ENCODE assay signal across 8 mouse cellular contexts in genomic region chr11:73039102-73039799, GRCm38 (mm10). TPM values are rescaled to one million over a fixed set of nuclear protein-coding genes. Genes with fewer than 3 reads are reported as not detected.
DNase-seq lines count a peak whose midpoint lies in the region; ATAC-seq and TF ChIP-seq lines count a peak whose summit lies in the region.

No protein-coding gene starts in this region.

- H3K79me2 ChIP-seq in C2C12 (ENCODE audit: control insufficient read depth, insufficient read depth): no peaks in the 10 kb centered on the region

- peak; percentile 68; the same call in 1 of the 2 replicates for ATAC-seq in forebrain, embryonic 15.5 days (replicated peaks)
- no peak; the same call in 1 of the 2 replicates for ATAC-seq in midbrain, embryonic 14.5 days (ENCODE audit: low FRiP score, low TSS enrichment)

- H3K9ac ChIP-seq in forebrain, embryonic 15.5 days (replicated peaks): no peak overlapping the region
- no peak overlapping the region for H3K9ac ChIP-seq in midbrain, embryonic 14.5 days (replicated peaks; ENCODE audit: low read length)

- TF ChIP-seq CTCF in C2C12 (IDR thresholded peaks at IDR 0.05; ENCODE audit: control insufficient read depth, insufficient read depth, insufficient read length): peak; percentile 68
- peak; percentile 73 for TF ChIP-seq CTCF in bone marrow, adult 2 months (IDR thresholded peaks at IDR 0.05; ENCODE audit: control insufficient read depth, insufficient read depth, low read length)

- no peak overlapping the region for H3K4me3 ChIP-seq in heart, embryonic 10.5 days
- H3K4me3 ChIP-seq in C2C12 (ENCODE audit: insufficient read depth, poor library complexity, severe bottlenecking): no peak overlapping the region
- no peak overlapping the region for H3K4me3 ChIP-seq in bone marrow, adult 2 months (replicated peaks; ENCODE audit: control insufficient read depth, low read depth, low read length)
- H3K4me3 ChIP-seq in forebrain, embryonic 15.5 days: no peak overlapping the region
- no peak overlapping the region for H3K4me3 ChIP-seq in midbrain, embryonic 14.5 days (replicated peaks; ENCODE audit: low read depth, low read length)

- H3K79me3 ChIP-seq in C2C12 (ENCODE audit: low read depth): no peaks in the 10 kb centered on the region

- WGBS in heart, embryonic 10.5 days: 56% methylated on average over 9 of the region's 9 CpGs
- 58% methylated on average over 9 of the region's 9 CpGs for WGBS in bone marrow, adult 2 months
- WGBS in forebrain, embryonic 15.5 days: 54% methylated on average over 9 of the region's 9 CpGs
- WGBS in midbrain, embryonic 14.5 days: 60% methylated on average over 9 of the region's 9 CpGs

- no peak overlapping the region for H3K4me2 ChIP-seq in forebrain, embryonic 15.5 days (replicated peaks)
- H3K4me2 ChIP-seq in midbrain, embryonic 14.5 days (ENCODE audit: low read length): no peak overlapping the region

- H3K27ac ChIP-seq in heart, embryonic 10.5 days: no peak overlapping the region
- H3K27ac ChIP-seq in bone marrow, adult 2 months (ENCODE audit: control insufficient read depth, insufficient read depth, low read depth, low read length, poor library complexity): no peak overlapping the region
- H3K27ac ChIP-seq in forebrain, embryonic 15.5 days (replicated peaks): no peak overlapping the region
- no peak overlapping the region for H3K27ac ChIP-seq in midbrain, embryonic 14.5 days (replicated peaks; ENCODE audit: low read depth, low read length)

- H3K4me1 ChIP-seq in heart, embryonic 10.5 days: peaks cover 25% of the 10 kb centered on the region
- H3K4me1 ChIP-seq in bone marrow, adult 2 months (ENCODE audit: control insufficient read depth, insufficient read depth, low read length): peaks cover 2% of the 10 kb centered on the region; the same call in 1 of the 2 replicates
- no peaks in the 10 kb centered on the region for H3K4me1 ChIP-seq in forebrain, embryonic 15.5 days
- H3K4me1 ChIP-seq in midbrain, embryonic 14.5 days (ENCODE audit: control insufficient read depth, insufficient read depth, low read length): no peaks in the 10 kb centered on the region

- TF ChIP-seq POLR2A in bone marrow, adult 2 months (IDR thresholded peaks at IDR 0.05; ENCODE audit: borderline replicate concordance, control insufficient read depth, low read depth, low read length): no peak

- 0 out of 2 replicates have a peak, but pooled peaks cover 6% of the 10 kb centered on the region for H3K27me3 ChIP-seq in heart, embryonic 10.5 days (ENCODE audit: insufficient read depth, poor library complexity, severe bottlenecking)
- H3K27me3 ChIP-seq in C2C12 (ENCODE audit: control insufficient read depth, insufficient read depth, insufficient read length): no peaks in the 10 kb centered on the region
- no peaks in the 10 kb centered on the region for H3K27me3 ChIP-seq in forebrain, embryonic 15.5 days
- H3K27me3 ChIP-seq in midbrain, embryonic 14.5 days (ENCODE audit: control insufficient read depth, insufficient read depth, low read length): no peaks in the 10 kb centered on the region

- H3K36me3 ChIP-seq in heart, embryonic 10.5 days: no peaks in the 10 kb centered on the region
- peaks cover 15% of the 10 kb centered on the region for H3K36me3 ChIP-seq in C2C12 (ENCODE audit: control insufficient read depth, insufficient read depth)
- no peaks in the 10 kb centered on the region for H3K36me3 ChIP-seq in forebrain, embryonic 15.5 days
- H3K36me3 ChIP-seq in midbrain, embryonic 14.5 days (ENCODE audit: control insufficient read depth, insufficient read depth, low read length): peaks cover 23% of the 10 kb centered on the region

- DNase-seq in heart, adult 8-10 months (ENCODE audit: low spot score): peak; percentile 53
- no peak for DNase-seq in heart, embryonic 10.5 days (ENCODE audit: low spot score)
- DNase-seq in layer of hippocampus, postnatal 10 days (ENCODE audit: low spot score in 2 of 2): peak; percentile 73 to 77
- peak; percentile 87 for DNase-seq in midbrain, embryonic 14.5 days
- DNase-seq in thymus, postnatal 0 days (ENCODE audit: low spot score): peak; percentile 87

- no peaks in the 10 kb centered on the region for H3K9me3 ChIP-seq in heart, embryonic 10.5 days
- H3K9me3 ChIP-seq in forebrain, embryonic 15.5 days: no peaks in the 10 kb centered on the region
- no peaks in the 10 kb centered on the region for H3K9me3 ChIP-seq in midbrain, embryonic 14.5 days (ENCODE audit: control insufficient read depth, low read length)

- H3ac ChIP-seq in C2C12 (ENCODE audit: control insufficient read depth, insufficient read length, low read depth): no peak overlapping the region

TF ChIP-seq in C2C12, 6 proteins besides CTCF, POLR2A, EP300 and RAD21:
- TF ChIP-seq USF1 (IDR thresholded peaks at IDR 0.05; ENCODE audit: low read depth) (no peak), FOSL1 (IDR thresholded peaks at IDR 0.05; ENCODE audit: insufficient read depth, low read length, poor library complexity, severe bottlenecking) (no peak), MYOD1 (IDR thresholded peaks at IDR 0.05; ENCODE audit: control insufficient read depth, insufficient read length, low read depth) (no peak), MYOG (IDR thresholded peaks at IDR 0.05; ENCODE audit: control insufficient read depth, extremely low read depth, insufficient read length) (no peak)

RNA-seq across cellular contexts. Expression of gene Ncbp3, which starts 8.3 kb away (rescaled TPM):
- total RNA-seq in heart, adult 8-10 months (2022): 1 to 10 TPM; 5.4 to 6.6 (median 5.6) TPM
- polyA plus RNA-seq in heart, embryonic 10.5 days (2016; fragmentation: Nextera tagmentation; extraction: Ambion mirVana): 11.2 and 11.6 TPM in 2 replicates
- 3.6 TPM for polyA plus RNA-seq in C2C12 (2012; fragmentation: generic; extraction: Trizol)
- polyA plus RNA-seq in bone marrow, adult 2 months (2011; ENCODE audit: insufficient read depth, insufficient read length, low replicate concordance, missing spikeins): 6.8 and 8.0 TPM in 2 replicates
- 10.7 and 11.1 TPM in 2 replicates for polyA plus RNA-seq in forebrain, embryonic 15.5 days (2015; fragmentation: Nextera tagmentation; extraction: Ambion mirVana)
- 1 to 10 TPM; 9.5 to 10.0 TPM for total RNA-seq in layer of hippocampus, postnatal 10 days (2021)
- 8.3 and 10.2 TPM in 2 replicates for polyA plus RNA-seq in midbrain, embryonic 14.5 days (2014; fragmentation: Nextera tagmentation; extraction: Ambion mirVana)
- 9.0 and 13.3 TPM in 2 replicates for polyA plus RNA-seq in thymus, postnatal 0 days (2015; fragmentation: Nextera tagmentation; extraction: Ambion mirVana)

RNA-seq across cellular contexts. Expression of gene Camkk1, which starts 20.4 kb away (rescaled TPM):
- under 1 TPM; 0.53 to 0.84 (median 0.74) TPM for total RNA-seq in heart, adult 8-10 months (2022)
- polyA plus RNA-seq in heart, embryonic 10.5 days (2016; fragmentation: Nextera tagmentation; extraction: Ambion mirVana): 2.2 and 3.4 TPM in 2 replicates
- polyA plus RNA-seq in C2C12 (2012; fragmentation: generic; extraction: Trizol): 7.7 TPM
- polyA plus RNA-seq in bone marrow, adult 2 months (2011; ENCODE audit: insufficient read depth, insufficient read length, low replicate concordance, missing spikeins): 3.3 and 8.7 TPM in 2 replicates
- polyA plus RNA-seq in forebrain, embryonic 15.5 days (2015; fragmentation: Nextera tagmentation; extraction: Ambion mirVana): 19.6 TPM in 2 replicates
- 10 to 100 TPM; 51.5 to 55.1 TPM for total RNA-seq in layer of hippocampus, postnatal 10 days (2021)
- polyA plus RNA-seq in midbrain, embryonic 14.5 days (2014; fragmentation: Nextera tagmentation; extraction: Ambion mirVana): 11.0 and 16.6 TPM in 2 replicates
- 18.8 and 19.6 TPM in 2 replicates for polyA plus RNA-seq in thymus, postnatal 0 days (2015; fragmentation: Nextera tagmentation; extraction: Ambion mirVana)

RNA-seq across cellular contexts. Expression of gene P2rx1, which starts 40.3 kb away (rescaled TPM):
- under 1 TPM; 0.35 to 0.49 (median 0.43) TPM for total RNA-seq in heart, adult 8-10 months (2022)
- polyA plus RNA-seq in heart, embryonic 10.5 days (2016; fragmentation: Nextera tagmentation; extraction: Ambion mirVana): 2.6 and 4.8 TPM in 2 replicates
- polyA plus RNA-seq in C2C12 (2012; fragmentation: generic; extraction: Trizol): 0.05 TPM
- polyA plus RNA-seq in bone marrow, adult 2 months (2011; ENCODE audit: insufficient read depth, insufficient read length, low replicate concordance, missing spikeins): 19.8 and 31.7 TPM in 2 replicates
- polyA plus RNA-seq in forebrain, embryonic 15.5 days (2015; fragmentation: Nextera tagmentation; extraction: Ambion mirVana): 0.40 and 0.56 TPM in 2 replicates
- total RNA-seq in layer of hippocampus, postnatal 10 days (2021): under 1 TPM; 0.78 to 0.96 TPM
- 0.36 and 0.41 TPM in 2 replicates for polyA plus RNA-seq in midbrain, embryonic 14.5 days (2014; fragmentation: Nextera tagmentation; extraction: Ambion mirVana)
- 61.5 and 71.4 TPM in 2 replicates for polyA plus RNA-seq in thymus, postnatal 0 days (2015; fragmentation: Nextera tagmentation; extraction: Ambion mirVana)

RNA-seq across cellular contexts. Expression of gene Itgae, which starts 51.1 kb away (rescaled TPM):
- total RNA-seq in heart, adult 8-10 months (2022): under 1 TPM in 2 of 4 experiments, not detected in 2; 0.22 to 0.38 TPM
- polyA plus RNA-seq in heart, embryonic 10.5 days (2016; fragmentation: Nextera tagmentation; extraction: Ambion mirVana): 0.25 and 0.44 TPM in 2 replicates
- 0.05 TPM for polyA plus RNA-seq in C2C12 (2012; fragmentation: generic; extraction: Trizol)
- 1.2 TPM in 1 of 2 replicates, not detected in the other for polyA plus RNA-seq in bone marrow, adult 2 months (2011; ENCODE audit: insufficient read depth, insufficient read length, low replicate concordance, missing spikeins)
- polyA plus RNA-seq in forebrain, embryonic 15.5 days (2015; fragmentation: Nextera tagmentation; extraction: Ambion mirVana): 0.18 and 0.34 TPM in 2 replicates
- total RNA-seq in layer of hippocampus, postnatal 10 days (2021): under 1 TPM; 0.11 to 0.32 TPM
- polyA plus RNA-seq in midbrain, embryonic 14.5 days (2014; fragmentation: Nextera tagmentation; extraction: Ambion mirVana): 0.23 and 0.24 TPM in 2 replicates
- polyA plus RNA-seq in thymus, postnatal 0 days (2015; fragmentation: Nextera tagmentation; extraction: Ambion mirVana): 8.0 and 10.5 TPM in 2 replicates
